Mouse (Mus musculus): Measurements from ENCODE around the gene Epp13. TPM values are rescaled to one million over a fixed set of nuclear protein-coding genes. Genes with fewer than 3 reads are reported as not detected.

Epp13 gene
- polyA plus RNA-seq, 1 experiment = not detected

GRCm38 (mm10) chr7:6330458-6331232 lies 78.1 kb downstream of the Epp13 start:
- Histone ChIP-seq H3ac (ENCODE audit: control insufficient read depth, insufficient read length, low read depth) (no peak overlapping the region), H3K79me2 (ENCODE audit: control insufficient read depth, insufficient read depth) (no peaks in the 10 kb centered on the region), H3K79me3 (ENCODE audit: low read depth) (no peaks in the 10 kb centered on the region), H3K4me3 (ENCODE audit: insufficient read depth, poor library complexity, severe bottlenecking) (no peak overlapping the region), H3K36me3 (ENCODE audit: control insufficient read depth, insufficient read depth) (no peaks in the 10 kb centered on the region), H3K27me3 (ENCODE audit: control insufficient read depth, insufficient read depth, insufficient read length) (no peaks in the 10 kb centered on the region)
- TF ChIP-seq CEBPB (IDR thresholded peaks at IDR 0.05; ENCODE audit: low read depth) = no peak

DNA sequence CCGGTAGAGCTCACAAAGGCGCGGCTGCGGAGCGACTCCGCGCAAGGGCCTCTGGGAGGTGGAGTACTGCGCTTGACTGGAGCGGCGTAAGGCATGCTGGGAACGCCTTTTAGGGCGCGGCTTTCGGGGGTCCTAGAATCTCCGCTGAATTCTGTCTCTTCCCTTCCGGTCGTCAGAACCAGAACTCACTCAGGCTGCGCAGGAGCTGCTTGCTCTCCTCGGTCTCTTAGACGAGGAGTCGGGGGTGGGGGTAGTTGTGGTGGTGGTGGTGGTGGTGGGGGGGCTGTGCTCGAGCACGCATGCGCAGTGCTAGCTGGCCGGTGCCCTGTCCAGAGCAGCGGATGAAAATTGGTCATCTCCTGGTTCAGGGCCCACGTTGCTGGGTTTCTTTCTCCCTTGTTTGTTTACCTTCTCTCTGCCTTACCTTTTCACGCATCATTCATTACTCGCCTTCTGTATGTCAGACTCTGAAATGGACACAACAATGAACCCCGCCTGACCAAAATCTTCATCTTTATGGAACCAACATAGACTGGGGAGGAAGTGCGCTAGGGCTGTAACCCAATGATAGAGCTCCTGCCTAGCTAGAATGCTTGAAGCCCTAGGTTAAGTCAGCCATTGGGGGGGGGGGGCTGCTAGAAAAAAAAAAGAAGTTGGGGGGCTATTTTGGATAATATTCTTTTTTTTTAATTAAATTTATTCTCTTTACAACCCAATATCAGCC lies 78.9 kb downstream of the Epp13 start, which contains the start of gene Zfp583:
Gene Zfp583, minus strand, starts transcription at position 53 of the 724 bp plus-strand sequence.
- no peaks in the 10 kb centered on the region for H3K79me2 ChIP-seq (ENCODE audit: control insufficient read depth, insufficient read depth)
- TF ChIP-seq CTCF (IDR thresholded peaks at IDR 0.05; ENCODE audit: control insufficient read depth, insufficient read depth, insufficient read length) (no peak), CEBPB (IDR thresholded peaks at IDR 0.05; ENCODE audit: low read depth) (no peak), MYOD1 (IDR thresholded peaks at IDR 0.05; ENCODE audit: control insufficient read depth, insufficient read length, low read depth) (no peak), MYOG (IDR thresholded peaks at IDR 0.05; ENCODE audit: control insufficient read depth, extremely low read depth, insufficient read length) (no peak), MAX (IDR thresholded peaks at IDR 0.05) (no peak), USF1 (IDR thresholded peaks at IDR 0.05; ENCODE audit: low read depth) (no peak), FOSL1 (IDR thresholded peaks at IDR 0.05; ENCODE audit: insufficient read depth, low read length, poor library complexity, severe bottlenecking) (no peak)
- H3K4me3 ChIP-seq (ENCODE audit: insufficient read depth, poor library complexity, severe bottlenecking) = no peak within 1 kb of the TSS
- no peak within 1 kb of the TSS for H3ac ChIP-seq (ENCODE audit: control insufficient read depth, insufficient read length, low read depth)
- H3K36me3 ChIP-seq (ENCODE audit: control insufficient read depth, insufficient read depth) = no peaks in the 10 kb centered on the region
- no peaks in the 10 kb centered on the region for H3K79me3 ChIP-seq (ENCODE audit: low read depth)
- no peaks in the 10 kb centered on the region for H3K27me3 ChIP-seq (ENCODE audit: control insufficient read depth, insufficient read depth, insufficient read length)

Other genes with a start within 250 kb of the Epp13 start
- gene Vmn1r65, start 241.7 kb upstream of the Epp13 start, polyA plus RNA-seq (2012; fragmentation: generic; extraction: Trizol) = not detected
- 0.04 TPM for gene Nlrp4c, start 207.5 kb upstream of the Epp13 start, polyA plus RNA-seq (2012; fragmentation: generic; extraction: Trizol)
- gene Zfp787, start 96.7 kb upstream of the Epp13 start, polyA plus RNA-seq (2012; fragmentation: generic; extraction: Trizol) = 31.1 TPM
- gene Zfp444, start 80.5 kb upstream of the Epp13 start, polyA plus RNA-seq (2012; fragmentation: generic; extraction: Trizol) = 30.9 TPM
- not detected for gene Galp, start 55.6 kb upstream of the Epp13 start, polyA plus RNA-seq (2012; fragmentation: generic; extraction: Trizol)
- gene Zscan5b, start 30.4 kb upstream of the Epp13 start, polyA plus RNA-seq (2012; fragmentation: generic; extraction: Trizol) = not detected
- 1.4 TPM for gene Zfp667, start 33.9 kb downstream of the Epp13 start, polyA plus RNA-seq (2012; fragmentation: generic; extraction: Trizol)
- 0.18 TPM for gene Zfp583, start 78.6 kb downstream of the Epp13 start, polyA plus RNA-seq (2012; fragmentation: generic; extraction: Trizol)
- gene Gm3854, start 91.0 kb downstream of the Epp13 start, polyA plus RNA-seq (2012; fragmentation: generic; extraction: Trizol) = 0.01 TPM
- 0.34 TPM for gene Zfp78, start 110.6 kb downstream of the Epp13 start, polyA plus RNA-seq (2012; fragmentation: generic; extraction: Trizol)
- 2.7 TPM for gene Zfp28, start 130.6 kb downstream of the Epp13 start, polyA plus RNA-seq (2012; fragmentation: generic; extraction: Trizol)
- 0.06 TPM for gene Smim17, start 146.0 kb downstream of the Epp13 start, polyA plus RNA-seq (2012; fragmentation: generic; extraction: Trizol)
- gene Gm20715, start 157.6 kb downstream of the Epp13 start, polyA plus RNA-seq (2012; fragmentation: generic; extraction: Trizol) = not detected
- gene Olfr1344, start 186.0 kb downstream of the Epp13 start, polyA plus RNA-seq (2012; fragmentation: generic; extraction: Trizol) = not detected
- not detected for gene Olfr1336, start 203.5 kb downstream of the Epp13 start, polyA plus RNA-seq (2012; fragmentation: generic; extraction: Trizol)
- gene Olfr1346, start 214.4 kb downstream of the Epp13 start, polyA plus RNA-seq (2012; fragmentation: generic; extraction: Trizol) = 0.01 TPM
- not detected for gene Olfr5, start 234.2 kb downstream of the Epp13 start, polyA plus RNA-seq (2012; fragmentation: generic; extraction: Trizol)
- not detected for gene Olfr1347, start 247.0 kb downstream of the Epp13 start, polyA plus RNA-seq (2012; fragmentation: generic; extraction: Trizol)